Mouse (Mus musculus): ENCODE measurements at regions not wholly inside any gene's neighbourhood (a gene's known extent, or its start where the extent isn't known, plus 50 kb on each side); places are given as distances from the start of the nearest gene placed in this dataset.

DNA sequence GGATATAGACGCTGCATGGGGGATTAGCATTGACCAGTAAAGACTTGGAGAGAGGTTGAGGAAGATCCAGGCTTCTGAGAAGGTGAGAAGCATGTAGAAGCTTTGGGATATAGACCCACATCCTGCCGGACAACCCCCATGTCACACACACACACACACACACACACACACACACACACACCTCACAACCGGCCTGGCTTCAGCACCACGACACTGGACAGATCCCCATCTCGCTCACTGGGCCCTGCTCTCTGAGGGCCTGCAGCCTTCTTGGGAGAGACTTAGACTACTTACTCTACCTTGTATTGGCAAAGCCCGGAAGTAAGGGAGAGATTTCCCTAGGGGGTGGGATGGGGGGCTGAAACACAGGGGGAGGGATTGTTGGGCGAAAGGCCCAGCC is 51.5 kb upstream of the A430005L14Rik start:
- TF ChIP-seq CTCF (IDR thresholded peaks at IDR 0.05; ENCODE audit: control insufficient read depth, insufficient read depth, insufficient replicate concordance, low read depth, low read length) (no peak), POLR2A (IDR thresholded peaks at IDR 0.05; ENCODE audit: control insufficient read depth, low read depth, low read length) (no peak)
